Mouse (Mus musculus) fibroblast of lung, adult 2 months (primary cell): ENCODE measurements around the gene Ddn.
A peak's percentile ranks its signal among the peaks of the same experiment; 100 is the strongest.

ENCODE experiments used
- DNase-seq: peaks from one replicate; pipeline ENCODE4 v3.0.0-alpha.2; 2011; ENCODE audit warnings: low read depth

The Ddn gene

GRCm38 (mm10) chr15:98775533-98775932 is 33.8 kb downstream of the Ddn start:
- no peak for DNase-seq

GRCm38 (mm10) chr15:98774096-98774495 is 35.2 kb downstream of the Ddn start:
- no peak for DNase-seq

GRCm38 (mm10) chr15:98772511-98773211 is 36.6 kb downstream of the Ddn start:
- DNase-seq = no peak

GRCm38 (mm10) chr15:98771813-98772425 is 37.4 kb downstream of the Ddn start:
- DNase-seq = no peak

- no peak for DNase-seq
These were observed 41.0 kb downstream of the Ddn start for GRCm38 (mm10) chr15:98768259-98768658.

GRCm38 (mm10) chr15:98765929-98766328 is 43.4 kb downstream of the Ddn start:
- DNase-seq = no peak

GRCm38 (mm10) chr15:98762670-98763529 is 46.4 kb downstream of the Ddn start, which contains the start of gene Arf3:
TSS of gene Arf3 (minus strand) at chr15:98763214.
- DNase-seq = peak; percentile 83

GRCm38 (mm10) chr15:98762201-98762621 is 47.1 kb downstream of the Ddn start:
- no peak for DNase-seq

- no peak for DNase-seq
These were observed 55.2 kb downstream of the Ddn start for GRCm38 (mm10) chr15:98754125-98754524.
